Mouse (Mus musculus) small intestine, adult 2 months (tissue): Measurements from ENCODE around the gene 7530416G11Rik.

Source experiments
- CTCF ChIP-seq: fragments of 200-500 bp; IDR thresholded peaks from 2 replicates; pipeline ENCODE4 v1.5.1; 2012; ENCODE audit warnings: low read depth, mild to moderate bottlenecking, control low read depth, inconsistent platforms, low read length, moderate library complexity, mixed read lengths; ENCODE audit not compliant: insufficient replicate concordance, insufficient read length; ENCODE audit errors: extremely low read depth
- POLR2A ChIP-seq: fragments of 200-500 bp; IDR thresholded peaks from 2 replicates; pipeline ENCODE4 v1.6.1; 2012; ENCODE audit warnings: low read depth, mild to moderate bottlenecking, control low read depth, inconsistent platforms, low read length, moderate library complexity

DNA sequence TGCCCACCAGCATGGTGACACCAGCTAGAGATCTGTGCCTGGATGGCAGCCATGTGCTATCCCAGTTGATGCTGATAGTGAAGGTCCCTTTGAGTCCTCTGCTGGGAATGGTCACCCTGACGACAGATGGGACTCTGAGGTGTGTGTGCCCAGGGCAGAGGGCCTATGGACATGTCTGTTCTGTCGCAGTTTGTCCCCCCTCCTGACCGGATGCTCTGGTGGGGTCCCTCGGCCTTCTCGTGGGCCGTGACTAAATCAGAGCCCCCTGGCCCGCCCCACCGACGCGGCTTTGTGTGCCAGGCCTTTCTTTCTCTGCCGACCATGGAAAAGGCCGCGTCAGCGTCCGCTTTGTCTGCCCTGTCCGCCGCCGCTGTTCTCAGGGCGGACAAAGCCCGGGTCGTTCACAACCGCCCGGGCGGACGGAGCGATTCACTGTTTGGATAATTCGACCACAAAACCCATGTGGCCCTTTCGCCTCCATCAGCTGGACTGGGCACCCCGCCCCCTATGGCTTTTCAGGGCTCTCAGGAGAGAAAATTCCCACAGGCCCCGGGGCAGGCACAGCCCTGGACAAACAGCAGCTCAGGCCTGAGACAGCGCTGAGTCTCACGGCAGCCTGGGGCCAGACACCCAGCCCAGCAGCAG, 4.5 kb upstream of the 7530416G11Rik start:
- no peak for TF ChIP-seq CTCF
- no peak for TF ChIP-seq POLR2A
